Mouse (Mus musculus): ENCODE results near the gene Casp9.

Casp9 gene

DNA sequence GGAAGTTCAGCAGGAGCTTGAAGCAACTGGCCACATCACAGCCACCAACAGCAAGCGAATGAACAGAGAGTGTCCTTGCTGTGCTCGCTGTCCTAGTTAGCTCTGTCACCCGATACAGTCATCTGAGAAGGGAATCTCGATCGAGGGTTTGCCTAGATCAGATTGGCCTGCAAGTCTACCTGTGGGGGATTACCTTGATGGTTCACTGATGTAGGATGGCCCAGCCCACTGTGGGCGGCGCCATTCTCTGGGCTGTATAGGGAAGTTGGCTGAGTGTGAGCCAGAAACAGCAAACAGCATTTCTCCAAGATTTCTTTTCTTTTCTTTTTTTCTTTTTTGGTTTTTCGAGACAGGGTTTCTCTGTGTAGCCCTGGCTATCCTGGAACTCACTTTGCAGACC lies 71.1 kb downstream of the Casp9 start:
- CTCF ChIA-PET = no interaction called here

DNA sequence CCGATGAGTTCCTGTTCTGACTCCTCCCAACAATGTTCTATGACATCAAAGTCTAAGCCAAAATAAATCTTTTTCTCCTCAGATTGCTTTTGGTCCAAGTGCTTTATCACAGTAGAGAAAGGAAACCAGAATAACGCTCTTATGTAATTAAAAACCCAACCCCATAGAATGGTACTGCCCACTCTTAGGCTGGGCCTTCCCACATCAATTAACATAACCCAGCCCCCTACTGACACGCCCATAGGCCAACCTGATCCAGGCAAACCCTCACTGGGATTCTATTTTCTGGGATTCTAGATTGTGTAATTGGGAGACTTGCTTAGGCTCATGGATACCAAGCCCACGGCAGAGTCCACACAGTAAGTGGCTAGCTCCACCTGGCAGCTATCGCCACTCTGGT lies 71.6 kb downstream of the Casp9 start:
- CTCF ChIA-PET = no interaction called here
